Mouse (Mus musculus) midbrain, embryonic 12.5 days (tissue): ENCODE results near the gene Rnf31. TPM values are rescaled to one million over a fixed set of nuclear protein-coding genes. Genes with fewer than 3 reads are reported as not detected.

Source experiments
- ATAC-seq: fragments of 200-750 bp; cut with Nextera tagmentation; 2 replicates; pipeline ENCODE4 v1.8.0; 2017; ENCODE audit warnings: low read depth, moderate TSS enrichment, moderate library complexity; ENCODE audit not compliant: low FRiP score
- H3K27ac ChIP-seq: fragments of 300-500 bp; sonication (generic); replicated peaks from 2 replicates; pipeline ENCODE4 v1.5.1; 2016; ENCODE audit warnings: mild to moderate bottlenecking
- H3K27me3 ChIP-seq: fragments of 300-500 bp; sonication (generic); 2 replicates; pipeline ENCODE4 v1.6.1; 2016; ENCODE audit warnings: mild to moderate bottlenecking
- H3K36me3 ChIP-seq: fragments of 300-500 bp; sonication (generic); 2 replicates; pipeline ENCODE4 v1.6.1; 2016
- H3K4me1 ChIP-seq: fragments of 300-500 bp; sonication (generic); 2 replicates; pipeline ENCODE4 v1.6.1; 2016
- H3K4me2 ChIP-seq: fragments of 300-500 bp; sonication (generic); replicated peaks from 2 replicates; pipeline ENCODE4 v1.6.1; 2016; ENCODE audit warnings: mild to moderate bottlenecking, moderate library complexity
- H3K4me3 ChIP-seq: fragments of 300-500 bp; sonication (generic); 2 replicates; pipeline ENCODE4 v1.5.1; 2016; ENCODE audit warnings: mild to moderate bottlenecking
- H3K9ac ChIP-seq: fragments of 300-500 bp; sonication (generic); replicated peaks from 2 replicates; pipeline ENCODE4 v1.6.1; 2016; ENCODE audit warnings: mild to moderate bottlenecking, moderate library complexity
- H3K9me3 ChIP-seq: fragments of 300-500 bp; sonication (generic); 2 replicates; pipeline ENCODE4 v1.6.1; 2016; ENCODE audit warnings: mild to moderate bottlenecking
- WGBS: fragments of 180-500 bp; shearing (Covaris S2); methylation state at CpG from one replicate; pipeline ENCODE4 v1.1.7; 2016; 5-methylcytosine and 5-hydroxymethylcytosine counted together
- polyA plus RNA-seq: library from polyadenylated mRNA; unstranded; fragments of >200 nt; fragmentation: Nextera tagmentation; extraction: Ambion mirVana; gene quantifications from 2 replicates; pipeline ENCODE4 v1.2.1, GENCODE M21; 2016

The Rnf31 gene
- polyA plus RNA-seq, 1 experiment from 2014 or later, result 20.0 TPM

DNA sequence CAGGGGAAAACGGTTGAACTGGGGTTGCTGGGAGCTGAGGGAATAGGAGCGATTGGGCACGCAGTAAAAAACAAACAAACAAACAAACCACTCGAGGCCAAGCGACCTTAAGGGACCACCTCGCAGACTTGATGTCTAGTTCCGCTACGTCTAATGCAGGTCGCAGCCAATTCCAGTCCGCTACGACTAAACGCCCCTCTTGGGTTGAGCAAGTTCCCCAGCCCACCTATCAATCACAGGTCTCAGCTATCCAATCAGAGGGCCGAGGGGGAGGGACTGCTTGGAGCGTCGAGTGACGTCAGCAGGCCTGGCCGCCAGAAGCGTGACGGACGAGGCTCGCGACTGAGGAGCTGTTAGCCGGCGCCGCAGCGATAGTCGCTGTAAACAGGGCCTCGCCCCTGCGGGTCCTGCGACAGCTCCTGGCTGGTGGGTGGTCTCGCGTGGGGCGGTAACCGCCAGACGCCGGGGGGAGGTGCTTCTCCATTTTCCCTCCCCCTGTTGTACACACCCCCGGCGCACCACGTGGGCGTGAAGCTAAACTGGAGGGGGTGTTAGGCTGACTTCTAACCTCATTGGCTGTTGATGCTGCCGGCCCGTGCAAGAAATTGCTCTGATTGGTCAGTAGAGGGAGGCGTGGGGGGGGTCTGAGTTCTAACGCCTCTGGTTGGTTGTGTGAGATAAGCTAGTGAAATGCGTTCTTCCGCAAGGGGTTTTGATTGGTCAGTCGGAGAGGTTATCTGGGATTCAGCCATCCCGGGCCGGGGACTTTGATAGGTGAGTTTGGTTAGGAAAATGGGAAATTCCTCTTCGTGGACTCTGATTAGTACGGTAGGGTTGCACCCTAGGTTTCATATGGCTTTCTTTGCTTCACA, 31.1 kb upstream of the Rnf31 start, which contains the start of gene A730061H03Rik:
A730061H03Rik (minus strand) TSS at position 205 of the 872 bp plus-strand sequence.
- peaks cover 22% of the 10 kb centered on the region for H3K36me3 ChIP-seq
- peaks cover 18% of the 10 kb centered on the region for H3K4me1 ChIP-seq
- peak within 1 kb of the TSS; percentile 65 for H3K4me3 ChIP-seq
- no peaks in the 10 kb centered on the region for H3K9me3 ChIP-seq
- no peaks in the 10 kb centered on the region for H3K27me3 ChIP-seq
- H3K27ac ChIP-seq, result peak within 1 kb of the TSS; percentile 98
- WGBS, result under 1% methylated on average over 51 of the region's 51 CpGs
- H3K4me2 ChIP-seq, result peak within 1 kb of the TSS; percentile 86
- H3K9ac ChIP-seq, result peak within 1 kb of the TSS; percentile 74
- ATAC-seq, result peak; percentile 96

DNA sequence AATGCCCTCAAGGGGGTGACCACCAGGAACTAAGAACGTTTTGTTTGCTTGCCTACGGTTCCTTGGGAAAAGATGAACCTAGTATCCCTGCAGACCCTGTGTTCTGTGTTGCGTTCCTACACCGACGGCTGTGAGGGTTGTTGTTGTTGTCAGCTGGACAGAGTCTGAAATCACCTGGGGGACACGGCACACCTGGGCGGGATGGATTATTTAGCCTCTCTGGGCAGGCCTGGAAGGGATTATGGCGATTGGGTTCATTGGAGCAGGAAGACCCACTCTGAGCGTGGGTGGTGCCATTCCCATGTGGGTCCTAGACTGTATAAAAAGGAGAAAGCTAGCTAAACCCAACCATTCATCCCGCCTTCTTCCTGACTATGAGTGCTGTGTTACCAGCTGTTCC, 29.6 kb upstream of the Rnf31 start:
- no peak for ATAC-seq
- 91% methylated on average over 10 of the region's 10 CpGs for WGBS
- H3K36me3 ChIP-seq, result peaks cover 37% of the 10 kb centered on the region
- H3K9ac ChIP-seq, result no peak overlapping the region
- H3K27ac ChIP-seq, result no peak overlapping the region
- H3K4me1 ChIP-seq, result peaks cover 17% of the 10 kb centered on the region
- H3K9me3 ChIP-seq, result no peaks in the 10 kb centered on the region
- no peaks in the 10 kb centered on the region for H3K27me3 ChIP-seq
- peak overlapping the region; percentile 86 for H3K4me2 ChIP-seq
- no peak overlapping the region for H3K4me3 ChIP-seq

GRCm38 (mm10) chr14:55563249-55563648, 28.3 kb upstream of the Rnf31 start:
- H3K9ac ChIP-seq, result no peak overlapping the region
- no peak for ATAC-seq
- WGBS, result 93% methylated on average over 11 of the region's 11 CpGs
- H3K27me3 ChIP-seq, result no peaks in the 10 kb centered on the region
- peaks cover 50% of the 10 kb centered on the region for H3K36me3 ChIP-seq
- no peak overlapping the region for H3K4me3 ChIP-seq
- H3K27ac ChIP-seq, result no peak overlapping the region
- peaks cover 16% of the 10 kb centered on the region for H3K4me1 ChIP-seq
- H3K9me3 ChIP-seq, result no peaks in the 10 kb centered on the region
- H3K4me2 ChIP-seq, result no peak overlapping the region

DNA sequence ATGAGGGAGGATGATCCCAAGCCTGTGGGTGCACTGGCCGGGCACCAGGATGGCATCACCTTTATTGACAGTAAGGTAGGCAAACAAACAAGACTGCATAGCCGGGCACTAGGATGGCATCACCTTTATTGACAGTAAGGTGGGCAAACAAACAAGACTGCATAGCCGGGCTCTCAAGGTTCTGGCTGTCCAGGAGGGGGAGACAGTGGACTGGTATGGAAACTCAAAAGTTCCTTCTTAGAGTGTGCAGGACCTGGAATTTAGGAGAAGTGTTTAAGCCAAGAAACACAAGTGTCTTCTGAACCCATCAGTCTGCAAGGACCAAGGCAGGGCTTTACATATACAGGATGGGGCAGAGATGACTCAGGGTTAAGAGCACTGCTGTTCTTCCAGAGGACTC, 25.8 kb upstream of the Rnf31 start:
- Histone ChIP-seq H3K36me3 (peaks cover 73% of the 10 kb centered on the region), H3K4me3 (no peak overlapping the region), H3K9me3 (no peaks in the 10 kb centered on the region), H3K4me1 (peaks cover 13% of the 10 kb centered on the region), H3K27me3 (no peaks in the 10 kb centered on the region), H3K4me2 (no peak overlapping the region), H3K9ac (no peak overlapping the region), H3K27ac (no peak overlapping the region)
- ATAC-seq, result no peak
- WGBS, result 86% methylated on average over 3 of the region's 3 CpGs

DNA sequence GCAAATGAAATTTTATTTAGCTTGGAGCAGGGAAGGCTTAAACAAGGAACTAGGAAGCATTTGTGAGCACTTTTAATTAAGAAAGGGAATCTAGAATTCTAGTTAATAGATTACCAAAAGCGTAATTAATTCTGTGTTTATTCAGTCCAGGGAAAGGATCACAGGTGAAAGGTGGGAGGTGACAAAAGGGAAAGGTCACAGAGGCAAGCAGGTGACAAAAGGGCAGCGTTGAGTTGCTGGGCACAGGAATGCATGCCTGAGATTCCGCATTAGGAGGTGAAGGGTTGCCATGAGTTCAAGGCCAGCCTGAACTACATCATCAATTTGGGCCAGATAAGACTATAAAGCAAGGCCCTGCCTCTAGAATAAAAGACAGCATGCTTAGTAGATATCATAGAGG, 24.0 kb upstream of the Rnf31 start:
- Histone ChIP-seq H3K9me3 (no peaks in the 10 kb centered on the region), H3K36me3 (peaks cover 74% of the 10 kb centered on the region), H3K4me1 (no peaks in the 10 kb centered on the region), H3K4me2 (no peak overlapping the region), H3K9ac (no peak overlapping the region), H3K4me3 (no peak overlapping the region), H3K27me3 (no peaks in the 10 kb centered on the region), H3K27ac (no peak overlapping the region)
- no peak for ATAC-seq
- WGBS, result 90% methylated on average over 3 of the region's 3 CpGs

DNA sequence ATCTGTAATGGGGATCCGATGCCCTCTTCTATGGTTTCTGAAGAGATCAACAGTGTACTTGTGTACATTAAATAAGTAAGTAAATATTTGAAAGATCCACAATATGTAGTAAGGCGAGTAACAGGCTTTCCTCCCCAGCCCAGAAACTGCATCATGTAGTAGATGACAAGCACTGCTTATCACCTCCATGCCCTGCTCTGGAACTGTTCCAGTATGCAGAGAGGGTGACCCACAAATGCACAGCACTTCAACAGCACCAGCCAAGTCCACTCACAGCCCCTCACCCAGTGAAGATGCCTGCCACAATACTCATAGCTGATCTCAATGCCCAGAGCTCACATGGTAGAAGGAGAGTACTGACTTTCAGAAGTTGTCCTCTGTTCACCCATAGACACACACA, 20.9 kb upstream of the Rnf31 start:
- no peaks in the 10 kb centered on the region for H3K9me3 ChIP-seq
- 92% methylated on average over 2 of the region's 2 CpGs for WGBS
- no peaks in the 10 kb centered on the region for H3K4me1 ChIP-seq
- H3K4me3 ChIP-seq, result no peak overlapping the region
- ATAC-seq, result no peak
- H3K27ac ChIP-seq, result no peak overlapping the region
- no peak overlapping the region for H3K9ac ChIP-seq
- peaks cover 50% of the 10 kb centered on the region for H3K36me3 ChIP-seq
- no peaks in the 10 kb centered on the region for H3K27me3 ChIP-seq
- no peak overlapping the region for H3K4me2 ChIP-seq

DNA sequence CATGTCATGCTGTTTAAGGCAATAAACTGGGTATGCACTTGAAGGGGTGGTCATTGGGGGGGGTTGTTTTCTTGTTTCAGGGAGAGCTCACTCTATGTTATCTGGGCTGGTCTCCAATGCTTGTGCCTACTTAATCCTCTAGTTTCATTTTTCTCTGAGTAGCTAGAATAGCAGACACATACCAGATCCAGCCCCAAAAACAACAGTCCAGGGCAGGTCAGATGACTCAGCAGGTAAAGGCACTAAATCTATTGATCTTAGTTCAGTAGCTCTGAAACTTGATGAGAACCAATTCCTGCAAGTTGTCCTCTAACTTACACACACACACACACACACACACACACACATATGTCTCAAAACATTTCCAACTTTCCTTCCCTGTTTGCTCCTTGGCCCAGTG, 19.7 kb upstream of the Rnf31 start:
- H3K4me3 ChIP-seq, result no peak overlapping the region
- H3K27ac ChIP-seq, result no peak overlapping the region
- H3K9me3 ChIP-seq, result no peaks in the 10 kb centered on the region
- peaks cover 38% of the 10 kb centered on the region for H3K36me3 ChIP-seq
- H3K27me3 ChIP-seq, result no peaks in the 10 kb centered on the region
- no peaks in the 10 kb centered on the region for H3K4me1 ChIP-seq
- no peak for ATAC-seq
- no peak overlapping the region for H3K9ac ChIP-seq
- no peak overlapping the region for H3K4me2 ChIP-seq

DNA sequence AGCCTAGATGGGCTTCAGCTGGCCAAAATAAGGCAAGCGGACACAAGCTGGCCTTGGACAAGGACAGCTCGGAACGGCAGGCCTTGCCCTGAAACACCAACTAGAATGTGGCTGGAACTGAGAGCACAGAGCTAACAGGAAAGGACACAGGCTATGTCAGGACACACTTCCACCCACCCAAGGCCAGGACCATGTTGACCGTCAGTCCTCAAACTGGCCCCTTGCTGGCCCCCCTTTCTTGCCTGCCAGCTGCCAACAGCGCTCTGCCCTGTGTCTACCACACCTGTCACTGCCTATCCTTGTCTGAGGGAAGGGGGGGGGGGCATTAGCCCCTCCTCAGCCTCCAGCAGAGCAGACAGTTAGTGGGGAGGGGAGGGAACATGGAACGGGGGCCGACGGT, 16.2 kb upstream of the Rnf31 start, which contains the start of gene Fitm1:
Fitm1 (plus strand) TSS at position 316 of the 400 bp plus-strand sequence.
- Histone ChIP-seq H3K4me1 (peaks cover 15% of the 10 kb centered on the region), H3K4me3 (no peak within 1 kb of the TSS), H3K4me2 (no peak within 1 kb of the TSS), H3K36me3 (peaks cover 9% of the 10 kb centered on the region; the same call in 1 of the 2 replicates), H3K9me3 (no peaks in the 10 kb centered on the region), H3K27me3 (no peaks in the 10 kb centered on the region), H3K27ac (no peak within 1 kb of the TSS), H3K9ac (no peak within 1 kb of the TSS)
- ATAC-seq, result no peak
- WGBS, result 85% methylated on average over 8 of the region's 8 CpGs

DNA sequence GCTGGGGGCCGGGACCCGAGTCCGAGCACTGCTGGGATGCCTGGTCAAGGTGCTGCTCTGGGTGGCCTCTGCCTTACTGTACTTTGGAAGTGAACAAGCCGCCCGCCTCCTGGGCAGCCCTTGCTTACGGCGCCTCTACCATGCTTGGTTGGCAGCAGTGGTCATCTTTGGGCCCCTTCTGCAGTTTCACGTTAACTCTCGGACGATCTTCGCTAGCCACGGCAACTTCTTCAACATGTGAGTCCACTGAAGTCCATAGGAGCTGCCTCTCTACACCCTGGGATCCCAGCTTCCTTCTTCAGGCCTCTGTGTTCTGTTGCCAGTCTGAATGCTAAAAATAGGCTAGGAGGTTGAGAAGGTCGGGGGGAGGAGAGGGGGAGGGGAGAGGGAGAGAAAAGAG, 15.8 kb upstream of the Rnf31 start:
- no peak for ATAC-seq
- 77% methylated on average over 13 of the region's 13 CpGs for WGBS
- Histone ChIP-seq H3K9ac (no peak overlapping the region), H3K27me3 (no peaks in the 10 kb centered on the region), H3K4me3 (no peak overlapping the region), H3K4me1 (peaks cover 15% of the 10 kb centered on the region), H3K4me2 (no peak overlapping the region), H3K9me3 (no peaks in the 10 kb centered on the region), H3K27ac (no peak overlapping the region), H3K36me3 (peaks cover 9% of the 10 kb centered on the region)

GRCm38 (mm10) chr14:55576376-55576775, 15.1 kb upstream of the Rnf31 start:
- Histone ChIP-seq H3K27me3 (no peaks in the 10 kb centered on the region), H3K4me3 (no peak overlapping the region), H3K4me2 (no peak overlapping the region), H3K4me1 (peaks cover 15% of the 10 kb centered on the region), H3K9me3 (no peaks in the 10 kb centered on the region), H3K36me3 (peaks cover 15% of the 10 kb centered on the region), H3K27ac (no peak overlapping the region), H3K9ac (no peak overlapping the region)
- WGBS, result 79% methylated on average over 16 of the region's 16 CpGs
- ATAC-seq, result no peak

DNA sequence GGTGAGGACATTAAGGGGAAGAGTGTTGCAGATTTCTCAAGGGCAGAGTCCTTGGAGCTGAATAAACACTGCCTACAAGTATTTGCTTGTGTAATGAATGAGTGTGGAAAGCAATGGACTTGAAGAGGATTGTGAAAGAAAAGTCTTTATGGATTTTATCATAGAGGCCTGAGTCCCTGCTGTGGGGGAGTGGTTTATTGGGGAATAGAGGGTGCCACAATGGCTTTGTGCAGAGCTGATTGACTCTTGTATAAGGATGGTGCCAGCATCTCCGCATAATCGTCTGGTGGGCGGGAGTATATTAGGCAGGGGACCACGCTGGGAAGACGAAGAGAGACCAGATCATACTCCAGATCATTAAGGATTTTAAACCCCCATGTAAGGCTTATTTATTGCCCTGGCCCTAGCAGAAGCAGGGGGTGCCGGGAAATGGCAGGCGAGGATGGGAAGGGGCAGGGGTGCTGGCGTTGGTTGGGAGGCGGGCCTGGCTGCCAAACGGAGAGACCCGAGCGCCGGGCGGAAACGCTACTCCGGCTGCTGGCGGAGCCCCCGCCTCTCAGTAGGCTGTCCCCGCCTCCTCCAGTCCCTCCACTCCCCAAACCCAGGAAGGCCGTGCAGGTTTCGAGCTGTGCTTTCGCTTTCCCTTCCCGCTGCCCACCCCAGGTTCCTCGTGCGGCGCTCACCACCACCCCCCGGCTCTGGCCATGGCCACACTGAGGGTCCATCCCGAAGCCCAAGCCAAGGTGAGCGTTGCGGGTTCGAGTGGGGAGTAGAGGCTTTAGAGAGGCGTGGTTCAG, 13.4 kb upstream of the Rnf31 start, which contains the start of gene Psme1:
Psme1 (plus strand) TSS at position 253 of the 797 bp plus-strand sequence.
- peaks cover 15% of the 10 kb centered on the region for H3K4me1 ChIP-seq
- peak; percentile 88 for ATAC-seq
- H3K9me3 ChIP-seq, result no peaks in the 10 kb centered on the region
- WGBS, result under 1% methylated on average over 29 of the region's 32 CpGs
- H3K4me3 ChIP-seq, result peak within 1 kb of the TSS; percentile 69
- peak within 1 kb of the TSS; percentile 82 for H3K27ac ChIP-seq
- H3K27me3 ChIP-seq, result no peaks in the 10 kb centered on the region
- peak within 1 kb of the TSS; percentile 81 for H3K9ac ChIP-seq
- peaks cover 21% of the 10 kb centered on the region for H3K36me3 ChIP-seq
- peak within 1 kb of the TSS; percentile 90 for H3K4me2 ChIP-seq
